Mouse (Mus musculus): ENCODE results near the gene Arhgap45. TPM values are rescaled to one million over a fixed set of nuclear protein-coding genes. Genes with fewer than 3 reads are reported as not detected.

Gene Arhgap45
- polyA plus RNA-seq, 2 experiments: 3.4 to 12.8 TPM

DNA sequence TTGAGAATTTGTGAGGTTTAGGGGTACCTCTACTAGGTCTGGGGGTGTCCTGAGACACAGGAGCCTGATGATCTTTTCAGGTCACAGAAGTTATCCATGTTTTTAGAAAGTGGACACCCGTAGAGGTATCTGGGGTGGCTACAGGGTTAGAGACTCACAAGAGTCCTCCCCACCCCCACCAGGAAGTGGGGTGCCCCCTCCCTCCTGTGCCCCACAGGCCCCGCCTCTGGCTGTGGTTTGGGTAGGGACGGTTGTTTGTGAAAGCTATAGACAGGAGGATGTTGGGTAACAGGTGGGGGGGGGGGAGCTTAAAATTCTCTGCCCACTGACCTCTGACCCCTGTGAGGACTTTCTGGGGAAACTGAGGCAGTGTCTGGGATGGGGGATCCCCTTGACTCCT, 908 bp downstream of the Arhgap45 start:
- no peaks in the 10 kb centered on the region for H3K36me3 ChIP-seq (ENCODE audit: control insufficient read depth, insufficient read depth, low read length)
- TF ChIP-seq POLR2A (IDR thresholded peaks at IDR 0.05; ENCODE audit: borderline replicate concordance, extremely low read depth, insufficient read depth, insufficient read length): no peak
- WGBS: 72% methylated on average over 3 of the region's 3 CpGs
- H3K27me3 ChIP-seq (ENCODE audit: control insufficient read depth, insufficient read depth, low read length): peaks cover 36% of the 10 kb centered on the region
- H3K9ac ChIP-seq (ENCODE audit: low read depth, low read length, severe bottlenecking): no peak overlapping the region
- peaks cover 10% of the 10 kb centered on the region for H3K4me1 ChIP-seq (ENCODE audit: control insufficient read depth, insufficient read depth, low read length)
- no peak overlapping the region for H3K4me3 ChIP-seq (replicated peaks; ENCODE audit: low read length)
- H3K9me3 ChIP-seq (ENCODE audit: control insufficient read depth, low read length): no peaks in the 10 kb centered on the region
- no peak overlapping the region for H3K4me2 ChIP-seq (replicated peaks; ENCODE audit: low read depth, low read length, severe bottlenecking)
- DNase-seq (ENCODE audit: low spot score) (no peak), ATAC-seq (ENCODE audit: low FRiP score, low read depth) (no peak)
- no peak overlapping the region for H3K27ac ChIP-seq (replicated peaks; ENCODE audit: low read depth, low read length)

DNA sequence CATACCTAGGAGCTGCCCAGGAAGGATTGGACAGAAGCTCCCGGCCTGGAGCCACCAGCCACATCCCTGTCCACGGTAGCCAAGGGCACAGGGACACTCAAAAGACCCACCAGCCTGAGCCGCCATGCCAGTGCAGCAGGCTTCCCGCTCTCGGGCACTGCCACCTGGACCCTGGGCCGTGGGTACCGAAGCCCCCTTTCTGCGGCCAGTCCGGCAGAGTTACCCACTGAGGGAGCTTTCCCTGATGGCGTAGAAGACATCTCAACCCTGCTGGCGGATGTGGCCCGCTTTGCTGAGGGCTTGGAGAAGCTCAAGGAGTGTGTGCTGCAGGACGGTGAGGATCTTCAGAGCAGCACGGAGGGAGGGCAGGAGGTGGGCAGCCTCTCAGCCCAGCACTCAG, 1.3 kb downstream of the Arhgap45 start:
- WGBS: 82% methylated on average over 14 of the region's 14 CpGs
- Histone ChIP-seq H3K4me3 (replicated peaks; ENCODE audit: low read length) (no peak overlapping the region), H3K4me1 (ENCODE audit: control insufficient read depth, insufficient read depth, low read length) (peaks cover 10% of the 10 kb centered on the region), H3K4me2 (replicated peaks; ENCODE audit: low read depth, low read length, severe bottlenecking) (no peak overlapping the region), H3K36me3 (ENCODE audit: control insufficient read depth, insufficient read depth, low read length) (no peaks in the 10 kb centered on the region), H3K9ac (ENCODE audit: low read depth, low read length, severe bottlenecking) (no peak overlapping the region), H3K27me3 (ENCODE audit: control insufficient read depth, insufficient read depth, low read length) (peaks cover 31% of the 10 kb centered on the region), H3K9me3 (ENCODE audit: control insufficient read depth, low read length) (no peaks in the 10 kb centered on the region), H3K27ac (replicated peaks; ENCODE audit: low read depth, low read length) (no peak overlapping the region)
- ATAC-seq (ENCODE audit: low FRiP score, low read depth): no peak
- TF ChIP-seq POLR2A (IDR thresholded peaks at IDR 0.05; ENCODE audit: borderline replicate concordance, extremely low read depth, insufficient read depth, insufficient read length): no peak
- DNase-seq (ENCODE audit: low spot score): no peak

DNA sequence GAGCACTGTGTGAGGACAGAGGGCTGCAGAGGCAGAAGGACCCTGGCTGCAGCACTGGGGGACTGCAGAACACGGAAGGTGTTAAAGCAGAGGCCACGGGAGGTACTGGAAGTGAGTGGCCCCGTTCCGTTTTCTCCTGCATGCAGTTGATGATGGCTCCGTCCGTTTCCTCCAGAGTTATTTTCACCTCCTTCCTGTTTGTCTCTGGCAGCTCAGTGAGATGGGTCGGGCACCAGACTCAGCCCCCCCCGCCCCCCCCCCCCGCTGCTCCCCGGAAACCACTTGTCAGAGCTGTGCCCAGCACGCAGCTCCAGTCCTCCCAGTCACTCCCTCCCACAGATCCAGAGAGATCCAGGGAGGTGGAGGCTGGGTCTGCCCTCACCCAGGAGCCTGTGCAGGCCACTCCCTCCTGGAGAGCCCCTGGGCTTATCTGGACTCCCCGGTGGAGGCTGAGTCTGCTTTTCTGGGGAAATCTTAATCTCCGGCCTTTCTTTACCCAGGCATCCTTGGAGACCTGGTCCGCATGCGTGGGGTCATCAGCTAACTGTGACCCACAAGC, 2.4 kb downstream of the Arhgap45 start:
- Histone ChIP-seq H3K27ac (replicated peaks; ENCODE audit: low read depth, low read length) (no peak overlapping the region), H3K4me2 (replicated peaks; ENCODE audit: low read depth, low read length, severe bottlenecking) (0 out of 2 replicates have a peak overlapping the region, but pooled peaks have one; percentile 5), H3K27me3 (ENCODE audit: control insufficient read depth, insufficient read depth, low read length) (peaks cover 21% of the 10 kb centered on the region), H3K36me3 (ENCODE audit: control insufficient read depth, insufficient read depth, low read length) (no peaks in the 10 kb centered on the region), H3K9me3 (ENCODE audit: control insufficient read depth, low read length) (no peaks in the 10 kb centered on the region), H3K4me3 (replicated peaks; ENCODE audit: low read length) (no peak overlapping the region; the same call in 1 of the 2 replicates), H3K4me1 (ENCODE audit: control insufficient read depth, insufficient read depth, low read length) (peaks cover 10% of the 10 kb centered on the region), H3K9ac (ENCODE audit: low read depth, low read length, severe bottlenecking) (no peak overlapping the region)
- DNase-seq (ENCODE audit: low spot score) (no peak), ATAC-seq (ENCODE audit: low FRiP score, low read depth) (no peak)
- no peak for TF ChIP-seq POLR2A (IDR thresholded peaks at IDR 0.05; ENCODE audit: borderline replicate concordance, extremely low read depth, insufficient read depth, insufficient read length)
- 8% methylated on average over 14 of the region's 15 CpGs for WGBS

DNA sequence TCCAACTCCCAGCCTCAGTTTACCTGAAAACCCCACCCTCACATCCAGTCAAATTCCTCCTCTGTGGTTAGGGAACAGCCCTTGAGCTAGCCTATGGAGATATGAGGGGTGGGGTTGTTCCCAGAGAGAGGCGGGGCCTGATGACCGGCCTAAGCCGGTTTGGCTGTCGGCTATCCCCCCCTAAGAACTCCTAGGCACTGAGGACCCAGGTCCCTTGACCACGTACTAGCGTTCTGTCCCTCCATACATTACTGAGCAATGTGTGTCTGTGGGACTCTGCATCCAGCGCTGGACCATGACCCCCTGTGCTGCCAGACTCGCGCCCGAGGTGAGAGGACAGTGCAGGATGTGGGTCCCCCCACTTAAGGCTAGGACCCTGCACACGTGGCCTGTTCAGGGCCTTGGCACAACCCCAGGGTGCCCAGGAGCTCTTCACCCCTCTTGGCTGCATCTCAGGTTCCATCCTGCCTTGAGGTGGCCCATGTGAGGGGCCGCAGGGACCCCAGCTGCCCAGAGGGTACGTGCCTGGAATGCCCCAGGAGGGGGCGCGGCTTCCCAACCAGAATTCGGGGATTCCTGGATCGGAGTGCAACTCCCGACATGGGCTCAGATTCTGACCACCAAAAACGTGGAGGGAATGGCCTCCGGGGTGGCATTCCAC, 3.1 kb downstream of the Arhgap45 start:
- H3K9me3 ChIP-seq (ENCODE audit: control insufficient read depth, low read length): no peaks in the 10 kb centered on the region
- DNase-seq (ENCODE audit: low spot score): no peak
- ATAC-seq (ENCODE audit: low FRiP score, low read depth): peak; percentile 53
- peaks cover 10% of the 10 kb centered on the region for H3K4me1 ChIP-seq (ENCODE audit: control insufficient read depth, insufficient read depth, low read length)
- no peaks in the 10 kb centered on the region for H3K36me3 ChIP-seq (ENCODE audit: control insufficient read depth, insufficient read depth, low read length)
- peak overlapping the region; percentile 50 for H3K9ac ChIP-seq (ENCODE audit: low read depth, low read length, severe bottlenecking)
- peak overlapping the region; percentile 41 for H3K4me2 ChIP-seq (replicated peaks; ENCODE audit: low read depth, low read length, severe bottlenecking)
- peaks cover 13% of the 10 kb centered on the region for H3K27me3 ChIP-seq (ENCODE audit: control insufficient read depth, insufficient read depth, low read length)
- no peak overlapping the region for H3K27ac ChIP-seq (replicated peaks; ENCODE audit: low read depth, low read length)
- peak overlapping the region; percentile 22 for H3K4me3 ChIP-seq (replicated peaks; ENCODE audit: low read length)
- 4% methylated on average over 20 of the region's 20 CpGs for WGBS
- TF ChIP-seq POLR2A (IDR thresholded peaks at IDR 0.05; ENCODE audit: borderline replicate concordance, extremely low read depth, insufficient read depth, insufficient read length): no peak

DNA sequence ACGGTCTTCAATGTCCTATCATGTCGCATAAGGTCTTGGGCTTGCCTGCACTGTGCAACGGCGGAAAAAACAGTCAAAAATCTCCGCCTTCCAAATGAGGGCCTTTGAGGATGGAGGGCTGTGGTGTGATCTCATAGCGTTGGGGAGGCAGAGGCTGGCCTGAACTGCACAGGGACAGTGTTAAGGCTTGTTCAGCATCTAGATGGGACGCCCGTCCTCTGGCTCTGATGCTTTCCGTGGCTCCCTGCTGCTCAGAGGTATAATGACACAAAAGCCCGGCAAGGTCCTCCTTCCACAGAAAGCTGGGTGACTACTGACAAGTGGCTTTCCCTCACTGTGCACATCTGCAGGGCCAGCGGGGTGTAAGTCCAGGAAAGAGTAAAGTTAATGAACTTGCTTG, 3.7 kb downstream of the Arhgap45 start:
- H3K9ac ChIP-seq (ENCODE audit: low read depth, low read length, severe bottlenecking): peak overlapping the region; percentile 50
- H3K4me3 ChIP-seq (replicated peaks; ENCODE audit: low read length): peak overlapping the region; percentile 22
- no peak for DNase-seq (ENCODE audit: low spot score)
- no peak for TF ChIP-seq POLR2A (IDR thresholded peaks at IDR 0.05; ENCODE audit: borderline replicate concordance, extremely low read depth, insufficient read depth, insufficient read length)
- no peaks in the 10 kb centered on the region for H3K36me3 ChIP-seq (ENCODE audit: control insufficient read depth, insufficient read depth, low read length)
- no peaks in the 10 kb centered on the region for H3K9me3 ChIP-seq (ENCODE audit: control insufficient read depth, low read length)
- ATAC-seq (ENCODE audit: low FRiP score, low read depth): no peak
- no peak overlapping the region for H3K27ac ChIP-seq (replicated peaks; ENCODE audit: low read depth, low read length)
- peak overlapping the region; percentile 41 for H3K4me2 ChIP-seq (replicated peaks; ENCODE audit: low read depth, low read length, severe bottlenecking)
- H3K4me1 ChIP-seq (ENCODE audit: control insufficient read depth, insufficient read depth, low read length): peaks cover 10% of the 10 kb centered on the region
- 27% methylated on average over 11 of the region's 11 CpGs for WGBS
- peaks cover 7% of the 10 kb centered on the region for H3K27me3 ChIP-seq (ENCODE audit: control insufficient read depth, insufficient read depth, low read length)
